Mouse (Mus musculus) MEL (cell line): ENCODE results near the gene Tmem186.

Source experiments
- CTCF ChIP-seq, 3 experiments: IDR thresholded peaks in 2 of 3; conservative IDR thresholded peaks in 1 of 3; 2 replicates each; pipeline ENCODE4 v1.5.1; 2011 to 2012; ENCODE audit warnings: low read length in 3 of 3, low read depth in 2 of 3, mild to moderate bottlenecking in 2 of 3, improper control_type of control experiment in 1 of 3, inconsistent platforms in 1 of 3, mixed read lengths in 1 of 3, moderate library complexity in 1 of 3; ENCODE audit not compliant: control insufficient read depth in 1 of 3, insufficient read depth in 1 of 3, poor library complexity in 1 of 3, severe bottlenecking in 1 of 3
- KAT2A ChIP-seq: conservative IDR thresholded peaks from 2 replicates; pipeline ENCODE4 v1.6.1; 2012; ENCODE audit warnings: low read depth, low read length, improper control_type of control experiment, inconsistent platforms
- MAFK ChIP-seq: IDR thresholded peaks from 2 replicates; pipeline ENCODE4 v1.6.1; 2011; ENCODE audit warnings: low read depth, mild to moderate bottlenecking, low read length, improper control_type of control experiment, borderline replicate concordance
- MAZ ChIP-seq: IDR thresholded peaks from 2 replicates; pipeline ENCODE4 v1.6.1; 2012; ENCODE audit warnings: low read depth, mild to moderate bottlenecking, inconsistent platforms, low read length, improper control_type of control experiment
- NELFE ChIP-seq: IDR thresholded peaks from 2 replicates; pipeline ENCODE4 v1.6.1; 2011; ENCODE audit warnings: low read depth, low read length, improper control_type of control experiment
- NRF1 ChIP-seq: IDR thresholded peaks from 2 replicates; pipeline ENCODE4 v1.6.1; 2014; ENCODE audit warnings: low read depth, mild to moderate bottlenecking, inconsistent platforms, low read length, improper control_type of control experiment, moderate library complexity; ENCODE audit not compliant: poor library complexity, insufficient read depth, severe bottlenecking
- POLR2A ChIP-seq, 2 experiments: IDR thresholded peaks; 2 replicates each; pipeline ENCODE4 v1.6.1; 2011 to 2012; ENCODE audit warnings: low read length in 2 of 2, mild to moderate bottlenecking in 2 of 2, control low read depth in 1 of 2, improper control_type of control experiment in 1 of 2, low read depth in 1 of 2, moderate library complexity in 1 of 2; ENCODE audit not compliant: control insufficient read depth in 1 of 2, insufficient read depth in 1 of 2, poor library complexity in 1 of 2
- USF1 ChIP-seq: IDR thresholded peaks from 2 replicates; pipeline ENCODE4 v1.6.1; 2014; ENCODE audit warnings: low read depth, mild to moderate bottlenecking, inconsistent platforms, low read length, improper control_type of control experiment, moderate library complexity
- ZNF384 ChIP-seq: IDR thresholded peaks from 2 replicates; pipeline ENCODE4 v1.6.1; 2012; ENCODE audit warnings: low read depth, mild to moderate bottlenecking, inconsistent platforms, low read length, improper control_type of control experiment

- TF ChIP-seq MAFK (no peak), POLR2A (IDR thresholded peaks at IDR 0.05; ENCODE audit: control insufficient read depth in 1 of 2, insufficient read depth in 1 of 2, low read depth in 1 of 2, low read length in 2 of 2, poor library complexity in 1 of 2) (no peak), CTCF (IDR thresholded peaks at IDR 0.05 in 2 of 3, conservative IDR thresholded peaks at IDR 0.05 in 1 of 3; ENCODE audit: control insufficient read depth in 1 of 3, insufficient read depth in 1 of 3, low read depth in 2 of 3, low read length in 3 of 3, poor library complexity in 1 of 3, severe bottlenecking in 1 of 3) (no peak), NELFE (no peak), USF1 (no peak), MAZ (no peak), NRF1 (no peak), KAT2A (no peak), ZNF384 (no peak)
These were observed 27.9 kb upstream of the Tmem186 start for GRCm38 (mm10) chr16:8665367-8665766.
